Mouse (Mus musculus) embryonic facial prominence, embryonic 14.5 days (tissue): ENCODE results near the gene Esp16. TPM values are rescaled to one million over a fixed set of nuclear protein-coding genes. Genes with fewer than 3 reads are reported as not detected.
"Not testable (repeated sequence)": the region's sequence is repeated elsewhere in the genome, so short reads cannot be mapped to it uniquely, and the experiment has no call there.

Source experiments
- ATAC-seq: fragments of 200-750 bp; cut with Nextera tagmentation; 2 replicates; pipeline ENCODE4 v1.8.0; 2017; ENCODE audit warnings: low read depth, moderate number of reproducible peaks, moderate TSS enrichment
- DNase-seq: peaks from one replicate; pipeline ENCODE4 v3.0.0-alpha.2; 2015; ENCODE audit warnings: low spot score
- H3K27ac ChIP-seq: fragments of 300-500 bp; sonication (generic); replicated peaks from 2 replicates; pipeline ENCODE4 v1.5.1; 2014; ENCODE audit warnings: low read depth, mild to moderate bottlenecking, low read length, moderate library complexity
- H3K27me3 ChIP-seq: fragments of 300-500 bp; sonication (generic); replicated peaks from 2 replicates; pipeline ENCODE4 v1.6.1; 2014; ENCODE audit warnings: low read length; ENCODE audit not compliant: control insufficient read depth, insufficient read depth
- H3K36me3 ChIP-seq: fragments of 300-500 bp; sonication (generic); 2 replicates; pipeline ENCODE4 v1.6.1; 2014; ENCODE audit warnings: low read length, mixed read lengths; ENCODE audit not compliant: control insufficient read depth, insufficient read depth
- H3K4me1 ChIP-seq: fragments of 300-500 bp; sonication (generic); 2 replicates; pipeline ENCODE4 v1.6.1; 2014; ENCODE audit warnings: antibody characterized with exemption, low read length; ENCODE audit not compliant: control insufficient read depth, insufficient read depth
- H3K4me2 ChIP-seq: fragments of 300-500 bp; sonication (generic); 2 replicates; pipeline ENCODE4 v1.6.1; 2014; ENCODE audit warnings: low read depth, mild to moderate bottlenecking, low read length, moderate library complexity, mixed read lengths
- H3K4me3 ChIP-seq: fragments of 300-500 bp; sonication (generic); 2 replicates; pipeline ENCODE4 v1.5.1; 2014; ENCODE audit warnings: low read depth, mild to moderate bottlenecking, low read length
- H3K9ac ChIP-seq: fragments of 300-500 bp; sonication (generic); 2 replicates; pipeline ENCODE4 v1.6.1; 2014; ENCODE audit warnings: low read depth, mild to moderate bottlenecking, low read length, moderate library complexity, mixed read lengths
- H3K9me3 ChIP-seq: fragments of 300-500 bp; sonication (generic); 2 replicates; pipeline ENCODE4 v1.6.1; 2016; ENCODE audit warnings: low read length; ENCODE audit not compliant: control insufficient read depth
- WGBS: fragments of 180-500 bp; shearing (Covaris S2); extraction: QIAGEN DNeasy Blood & Tissue Kit; methylation state at CpG from one replicate; pipeline ENCODE4 v1.1.7; 2014; 5-methylcytosine and 5-hydroxymethylcytosine counted together
- polyA plus RNA-seq: library from polyadenylated mRNA; unstranded; fragments of >200 nt; fragmentation: Nextera tagmentation; extraction: Ambion mirVana; gene quantifications from 2 replicates; pipeline ENCODE4 v1.2.1, GENCODE M21; 2014

Esp16 gene
- not detected in 2 replicates for polyA plus RNA-seq

- 69% methylated on average over 6 of the region's 6 CpGs for WGBS
- not testable (repeated sequence) for H3K4me1 ChIP-seq, DNase-seq, H3K36me3 ChIP-seq, H3K27ac ChIP-seq, H3K4me2 ChIP-seq, H3K4me3 ChIP-seq, H3K9ac ChIP-seq, H3K27me3 ChIP-seq, ATAC-seq, H3K9me3 ChIP-seq
These were observed at the start of gene Esp16 for GRCm38 (mm10) chr17:39535842-39536241. TSS of gene Esp16 (plus strand) at chr17:39536142.

GRCm38 (mm10) chr17:39498043-39498442, 37.9 kb upstream of the Esp16 start:
- not testable (repeated sequence) for ATAC-seq, H3K4me3 ChIP-seq, H3K9ac ChIP-seq, H3K27ac ChIP-seq, H3K4me2 ChIP-seq, H3K27me3 ChIP-seq, H3K36me3 ChIP-seq, DNase-seq, H3K9me3 ChIP-seq, H3K4me1 ChIP-seq

Other genes with a start within 250 kb of the Esp16 start
- not detected in 2 replicates for gene Esp18, start 129.8 kb upstream of the Esp16 start, polyA plus RNA-seq
- not detected in 2 replicates for gene Esp15, start 104.8 kb downstream of the Esp16 start, polyA plus RNA-seq